Mouse (Mus musculus): ENCODE measurements around the gene Clic4. TPM values are rescaled to one million over a fixed set of nuclear protein-coding genes. Genes with fewer than 3 reads are reported as not detected.

Gene Clic4
- total and polyA plus RNA-seq, 2 experiments from 2014 or later = 41.5 to 65.2 TPM

GRCm38 (mm10) chr4:135258521-135258920 lies 14.1 kb downstream of the Clic4 start:
- Histone ChIP-seq H3K9me3 (ENCODE audit: low read length) (no peaks in the 10 kb centered on the region), H3K36me3 (ENCODE audit: insufficient read depth) (no peaks in the 10 kb centered on the region), H3K4me2 (ENCODE audit: low read depth) (peak overlapping the region; percentile 2; the same call in 1 of the 2 replicates), H3K9ac (no peak overlapping the region), H3K27me3 (ENCODE audit: insufficient read depth, low read length) (no peaks in the 10 kb centered on the region), H3K27ac (ENCODE audit: low read depth, low read length) (peak overlapping the region; percentile 60), H3K4me3 (ENCODE audit: low read depth, low read length) (no peak overlapping the region), H3K4me1 (ENCODE audit: insufficient read depth) (no peaks in the 10 kb centered on the region)
- WGBS = 16% methylated on average over 7 of the region's 7 CpGs
- ATAC-seq (no peak; the same call in 1 of the 2 replicates), DNase-seq (peak; percentile 37)
- TF ChIP-seq CTCF (IDR thresholded peaks at IDR 0.05; ENCODE audit: low read depth) = no peak

GRCm38 (mm10) chr4:135257881-135258476 lies 14.6 kb downstream of the Clic4 start:
- H3K4me2 ChIP-seq (ENCODE audit: low read depth) = 0 out of 2 replicates have a peak overlapping the region, but pooled peaks have one; percentile 2
- no peaks in the 10 kb centered on the region for H3K4me1 ChIP-seq (ENCODE audit: insufficient read depth)
- no peak for TF ChIP-seq CTCF (IDR thresholded peaks at IDR 0.05; ENCODE audit: low read depth)
- H3K27me3 ChIP-seq (ENCODE audit: insufficient read depth, low read length) = no peaks in the 10 kb centered on the region
- ATAC-seq (peak; percentile 32; the same call in 1 of the 2 replicates), DNase-seq (no peak)
- H3K27ac ChIP-seq (ENCODE audit: low read depth, low read length) = peak overlapping the region; percentile 60; the same call in 1 of the 2 replicates
- H3K36me3 ChIP-seq (ENCODE audit: insufficient read depth) = no peaks in the 10 kb centered on the region
- no peak overlapping the region for H3K4me3 ChIP-seq (ENCODE audit: low read depth, low read length)
- no peaks in the 10 kb centered on the region for H3K9me3 ChIP-seq (ENCODE audit: low read length)
- WGBS = 36% methylated on average over 9 of the region's 9 CpGs
- no peak overlapping the region for H3K9ac ChIP-seq

GRCm38 (mm10) chr4:135256536-135257450 lies 15.8 kb downstream of the Clic4 start:
- no peak for ATAC-seq
- no peak overlapping the region for H3K4me2 ChIP-seq (ENCODE audit: low read depth)
- TF ChIP-seq CTCF (IDR thresholded peaks at IDR 0.05; ENCODE audit: low read depth) = no peak

GRCm38 (mm10) chr4:135254770-135255169 lies 17.8 kb downstream of the Clic4 start:
- Histone ChIP-seq H3K9ac (no peak overlapping the region), H3K36me3 (ENCODE audit: insufficient read depth) (no peaks in the 10 kb centered on the region), H3K4me3 (ENCODE audit: low read depth, low read length) (no peak overlapping the region), H3K4me2 (ENCODE audit: low read depth) (no peak overlapping the region), H3K4me1 (ENCODE audit: insufficient read depth) (no peaks in the 10 kb centered on the region), H3K27me3 (ENCODE audit: insufficient read depth, low read length) (no peaks in the 10 kb centered on the region), H3K27ac (ENCODE audit: low read depth, low read length) (peak overlapping the region; percentile 35; the same call in 1 of the 2 replicates), H3K9me3 (ENCODE audit: low read length) (no peaks in the 10 kb centered on the region)
- no peak for DNase-seq
- ATAC-seq = no peak
- WGBS = 30% methylated on average over 3 of the region's 3 CpGs
- TF ChIP-seq CTCF (IDR thresholded peaks at IDR 0.05; ENCODE audit: low read depth) = no peak

More at GRCm38 (mm10) chr4:135256536-135257450, 15.8 kb downstream of the Clic4 start:
- no peak for DNase-seq
- Histone ChIP-seq H3K36me3 (ENCODE audit: insufficient read depth) (no peaks in the 10 kb centered on the region), H3K9ac (no peak overlapping the region), H3K27me3 (ENCODE audit: insufficient read depth, low read length) (no peaks in the 10 kb centered on the region), H3K4me3 (ENCODE audit: low read depth, low read length) (no peak overlapping the region), H3K27ac (ENCODE audit: low read depth, low read length) (no peak overlapping the region), H3K9me3 (ENCODE audit: low read length) (no peaks in the 10 kb centered on the region), H3K4me1 (ENCODE audit: insufficient read depth) (no peaks in the 10 kb centered on the region)
- WGBS = 90% methylated on average over 11 of the region's 11 CpGs

GRCm38 (mm10) chr4:135254321-135254720 lies 18.3 kb downstream of the Clic4 start:
- no peaks in the 10 kb centered on the region for H3K27me3 ChIP-seq (ENCODE audit: insufficient read depth, low read length)
- ATAC-seq = no peak
- H3K4me2 ChIP-seq (ENCODE audit: low read depth) = no peak overlapping the region
- 50% methylated on average over 4 of the region's 4 CpGs for WGBS
- H3K36me3 ChIP-seq (ENCODE audit: insufficient read depth) = no peaks in the 10 kb centered on the region
- TF ChIP-seq CTCF (IDR thresholded peaks at IDR 0.05; ENCODE audit: low read depth) = no peak
- no peak overlapping the region for H3K9ac ChIP-seq
- H3K9me3 ChIP-seq (ENCODE audit: low read length) = no peaks in the 10 kb centered on the region
- no peak overlapping the region for H3K4me3 ChIP-seq (ENCODE audit: low read depth, low read length)
- DNase-seq = no peak
- no peaks in the 10 kb centered on the region for H3K4me1 ChIP-seq (ENCODE audit: insufficient read depth)
- H3K27ac ChIP-seq (ENCODE audit: low read depth, low read length) = 0 out of 2 replicates have a peak overlapping the region, but pooled peaks have one; percentile 21

- no peak overlapping the region for H3K4me2 ChIP-seq (ENCODE audit: low read depth)
- H3K9ac ChIP-seq = no peak overlapping the region
- TF ChIP-seq CTCF (IDR thresholded peaks at IDR 0.05; ENCODE audit: low read depth) = no peak
- no peaks in the 10 kb centered on the region for H3K9me3 ChIP-seq (ENCODE audit: low read length)
- H3K4me3 ChIP-seq (ENCODE audit: low read depth, low read length) = no peak overlapping the region
- H3K27me3 ChIP-seq (ENCODE audit: insufficient read depth, low read length) = no peaks in the 10 kb centered on the region
- H3K4me1 ChIP-seq (ENCODE audit: insufficient read depth) = no peaks in the 10 kb centered on the region
- WGBS = 86% methylated on average over 12 of the region's 12 CpGs
- ATAC-seq (no peak), DNase-seq (no peak)
- H3K36me3 ChIP-seq (ENCODE audit: insufficient read depth) = no peaks in the 10 kb centered on the region
- H3K27ac ChIP-seq (ENCODE audit: low read depth, low read length) = no peak overlapping the region
Observed at GRCm38 (mm10) chr4:135253239-135254039, 19.2 kb downstream of the Clic4 start.

All from forebrain, postnatal 0 days (tissue).